Mouse (Mus musculus) heart, postnatal 36 days (tissue): ENCODE results near the gene Kcnq2. TPM values are rescaled to one million over a fixed set of nuclear protein-coding genes. Genes with fewer than 3 reads are reported as not detected.

Experiments
- DNase-seq, 2 experiments: peaks; one replicate each; pipeline ENCODE4 v3.0.0; 2021 to 2022
- intact Hi-C: fragments of 180-260 bp; cut with DNase I; formaldehyde crosslinking; loops from one replicate; pipeline ENCODE4 v1.15.1; 2025
- total RNA-seq, 2 experiments: library from RNA; stranded (reverse); gene quantifications; 2 replicates each; pipeline ENCODE4 v1.2.3; 2021

The Kcnq2 gene
- total RNA-seq, 2 experiments from 2014 or later = not detected

DNA sequence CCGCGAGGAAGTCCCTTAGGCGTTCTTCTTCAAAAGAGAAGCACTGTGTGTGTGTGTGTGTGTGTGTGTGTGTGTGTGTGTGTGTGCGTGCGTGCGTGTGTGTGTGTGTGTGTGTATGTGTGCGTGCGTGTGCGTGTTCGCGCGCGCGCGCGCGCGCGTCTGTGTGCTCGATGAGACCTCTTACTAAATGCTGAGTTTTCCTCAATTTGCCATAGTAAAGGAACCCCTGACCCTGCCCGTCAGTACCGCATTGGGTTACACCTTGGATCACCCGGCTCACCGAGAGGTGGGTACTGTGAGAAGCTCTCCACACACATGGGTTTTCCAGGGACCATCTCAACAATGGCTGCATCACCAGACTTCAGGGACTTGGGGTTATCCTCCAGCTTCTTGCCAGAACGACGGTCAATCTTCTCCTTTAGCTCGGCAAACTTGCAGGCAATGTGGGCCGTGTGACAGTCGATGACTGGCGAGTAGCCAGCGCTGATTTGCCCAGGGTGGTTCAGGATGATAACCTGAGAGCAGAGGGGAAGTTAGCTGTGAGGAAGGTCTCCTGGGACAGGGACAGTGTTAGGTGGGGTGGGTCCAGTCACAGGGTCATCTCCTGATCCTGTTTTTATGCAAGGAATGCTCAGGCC, 13.3 kb upstream of the Kcnq2 start:
- DNase-seq = no peak
- intact Hi-C loops = no loop called here

DNA sequence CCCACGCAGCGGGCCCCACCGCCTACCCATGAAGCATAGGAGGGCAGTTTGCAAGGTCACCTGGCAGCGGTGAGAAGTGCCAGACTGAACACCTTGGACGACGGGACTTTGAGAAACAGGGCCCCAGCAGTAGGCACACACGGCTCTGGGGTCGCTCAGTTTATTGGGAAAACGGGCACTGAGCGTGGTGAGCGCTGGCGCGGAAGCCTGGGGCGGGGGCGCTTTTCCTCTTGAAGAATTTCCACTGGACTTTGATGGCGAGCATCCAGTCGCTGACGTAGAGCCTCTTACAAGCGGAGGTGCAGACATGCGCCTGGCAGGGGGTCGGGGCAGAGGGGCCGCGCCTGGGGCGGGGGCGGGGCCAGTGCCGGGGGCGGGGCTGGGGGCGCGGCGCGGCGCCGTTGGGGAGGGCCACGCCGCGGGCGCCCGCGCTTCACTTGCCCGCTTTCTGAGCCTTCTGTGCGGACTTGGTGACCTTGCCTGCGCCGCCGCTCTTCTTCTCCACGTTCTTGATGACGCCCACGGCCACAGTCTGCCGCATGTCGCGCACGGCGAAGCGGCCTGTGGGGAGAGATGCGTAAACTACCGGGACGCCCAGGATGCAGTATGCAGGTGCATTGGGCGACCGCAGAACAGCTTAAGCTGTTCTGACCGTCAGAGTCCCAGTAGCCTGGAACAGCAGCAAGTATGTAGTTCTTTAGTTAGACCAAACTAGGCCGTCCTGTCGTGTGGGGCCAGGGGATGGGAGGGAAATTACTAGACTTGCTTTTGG, 12.6 kb upstream of the Kcnq2 start:
- DNase-seq = peak in 1 of 2 experiments; percentile 37
- intact Hi-C loops = no loop called here

DNA sequence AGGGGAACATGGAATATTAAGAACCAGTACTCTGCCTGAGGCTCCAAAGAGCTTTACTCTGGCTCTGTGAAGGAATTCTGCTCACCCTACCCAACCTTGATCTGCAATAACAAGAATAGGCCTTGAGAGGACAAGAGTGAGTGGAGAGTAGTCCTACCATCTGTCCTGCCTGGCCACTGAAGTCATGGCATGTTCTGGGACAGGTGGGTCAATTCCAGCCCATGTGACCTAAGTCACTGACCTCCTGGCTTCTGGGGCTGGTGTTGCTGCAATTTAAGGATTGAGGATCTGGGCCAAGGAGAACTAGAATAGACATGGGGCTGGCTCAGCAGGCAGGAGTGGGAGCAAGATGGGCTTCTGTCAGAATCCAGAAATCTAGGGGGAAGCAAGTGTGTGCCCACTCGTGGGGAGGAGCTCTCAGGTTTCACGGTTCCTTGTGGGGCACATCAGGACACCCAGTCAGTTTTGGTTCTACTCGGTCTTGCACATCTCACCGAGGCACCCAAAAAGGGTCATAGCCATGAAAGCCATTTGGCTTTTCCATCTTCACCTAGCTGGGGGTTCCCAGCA, 12.0 kb upstream of the Kcnq2 start:
- DNase-seq = no peak
- intact Hi-C loops = no loop called here

DNA sequence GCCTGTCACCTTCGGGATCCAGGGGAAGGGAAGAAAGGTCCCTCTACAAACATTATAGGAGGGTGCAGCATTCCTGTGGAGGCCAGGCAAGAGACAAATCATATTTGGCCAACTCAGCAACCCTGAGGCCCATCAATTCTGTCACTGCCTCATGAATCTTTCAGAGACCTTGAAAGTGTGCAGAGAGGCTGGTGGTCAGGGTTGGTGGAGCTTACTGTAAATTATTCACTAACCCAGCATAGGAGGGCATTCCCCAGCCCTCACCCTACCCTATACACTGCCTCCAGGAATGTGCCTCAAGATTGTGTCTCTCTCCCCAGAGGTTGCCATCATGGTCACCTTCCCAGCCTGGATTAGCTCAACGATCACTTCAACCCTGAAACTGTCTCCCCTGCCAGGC, 9.6 kb upstream of the Kcnq2 start:
- no peak for DNase-seq
- intact Hi-C loops = no loop called here

DNA sequence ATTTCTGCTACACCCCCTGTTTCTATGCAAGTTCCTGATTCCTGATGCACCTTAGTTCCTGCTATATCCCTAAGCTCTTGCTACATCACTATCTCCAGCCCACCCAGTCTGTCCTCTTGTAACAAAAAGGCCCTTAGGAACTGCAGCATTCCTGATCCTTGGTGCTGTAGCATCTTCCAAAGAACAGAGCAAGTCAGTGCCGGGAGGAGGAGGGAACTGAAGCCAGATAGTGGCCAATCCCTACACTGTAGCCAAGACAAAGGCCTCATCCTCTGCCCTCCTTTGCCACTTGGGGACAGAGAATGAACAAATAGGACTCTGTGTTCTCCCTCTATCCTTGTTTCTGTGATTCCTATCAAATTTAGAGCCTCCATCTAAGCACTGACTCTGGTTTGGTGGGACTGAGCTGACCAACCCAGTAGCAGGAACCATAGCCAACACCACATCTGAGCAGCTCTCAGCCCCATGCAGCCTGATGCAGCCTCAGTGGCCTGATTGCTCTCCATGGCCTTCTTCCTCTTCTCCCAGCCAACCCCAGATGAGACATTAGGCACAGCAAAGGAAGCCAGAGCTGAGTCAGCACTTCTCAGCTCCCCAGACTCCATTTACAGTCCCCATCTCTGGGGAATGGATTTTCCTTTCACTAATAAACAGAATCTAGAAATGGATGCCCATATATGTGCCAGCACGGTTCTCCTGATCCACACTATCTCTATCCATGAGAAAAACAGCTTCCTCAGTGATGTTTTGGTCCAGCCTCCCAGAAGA, 8.6 kb upstream of the Kcnq2 start:
- DNase-seq = no peak
- intact Hi-C loops = no loop called here

DNA sequence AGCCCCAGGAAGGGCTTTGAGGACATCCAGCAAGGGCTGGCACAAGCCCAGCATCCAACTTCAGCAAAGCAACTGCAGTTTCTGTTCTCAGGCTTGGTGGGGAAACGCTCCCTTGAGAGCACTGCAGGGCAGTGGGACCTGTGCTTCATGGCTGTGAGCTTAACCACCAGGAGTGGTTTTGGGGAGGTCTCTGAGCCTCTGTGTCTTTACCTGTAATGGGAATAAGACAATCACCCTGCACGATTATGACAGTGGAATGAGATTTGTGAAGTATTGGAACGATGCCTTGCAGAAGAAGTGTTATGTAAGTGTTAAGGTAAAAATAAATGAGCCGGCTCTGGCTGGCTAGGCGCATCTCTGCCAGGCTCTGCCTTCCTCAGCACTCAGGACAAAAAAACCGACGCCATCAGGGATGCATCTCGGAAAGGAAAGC, 7.6 kb upstream of the Kcnq2 start:
- no peak for DNase-seq
- intact Hi-C loops = no loop called here

DNA sequence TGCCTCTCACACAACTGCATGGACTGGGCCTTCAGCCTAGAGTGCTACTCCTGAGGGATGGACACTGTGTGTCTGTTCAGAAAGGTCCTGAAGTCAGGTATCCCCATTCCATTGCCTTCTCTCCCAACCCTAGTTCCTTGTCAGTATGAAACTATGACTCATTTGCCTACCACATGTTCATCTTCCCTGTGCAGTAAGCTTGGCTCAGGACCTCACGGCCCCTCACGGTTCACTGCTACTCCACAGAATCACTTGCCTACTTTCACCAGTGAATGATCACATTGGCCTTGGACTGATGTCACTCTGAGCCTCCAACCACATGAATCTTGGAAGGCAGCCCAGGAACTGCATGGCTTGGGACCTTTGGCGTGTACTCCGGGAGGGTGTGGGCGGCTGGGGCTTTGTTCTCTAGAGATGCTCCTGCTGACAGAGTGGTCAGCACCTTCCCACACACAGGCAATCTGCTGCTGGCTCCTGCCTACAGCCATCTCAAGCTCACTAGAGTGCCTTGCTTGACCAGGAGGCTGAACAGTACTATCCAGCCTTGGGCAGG, 4.6 kb upstream of the Kcnq2 start:
- intact Hi-C loops = no loop called here
- no peak for DNase-seq

DNA sequence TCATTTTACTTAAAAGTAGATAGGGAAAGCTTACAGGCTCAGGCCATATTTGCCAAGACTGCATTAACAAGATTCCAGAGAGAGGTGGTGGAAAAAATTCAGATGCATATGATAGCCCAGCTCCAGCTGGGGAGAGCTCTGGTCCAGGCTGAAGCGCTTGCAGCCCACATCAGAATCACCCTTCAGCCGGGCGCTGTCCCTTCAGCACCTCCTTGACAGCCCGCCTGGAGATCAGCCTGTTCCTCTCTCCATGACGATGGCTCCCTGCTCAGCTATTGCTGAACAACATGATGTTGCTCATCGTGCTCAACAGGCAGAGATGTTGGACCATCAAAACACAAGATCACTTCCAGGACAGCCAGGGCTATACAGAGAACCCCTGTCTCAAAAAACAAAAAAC, 1.8 kb upstream of the Kcnq2 start:
- intact Hi-C loops = no loop called here
- DNase-seq = no peak

DNA sequence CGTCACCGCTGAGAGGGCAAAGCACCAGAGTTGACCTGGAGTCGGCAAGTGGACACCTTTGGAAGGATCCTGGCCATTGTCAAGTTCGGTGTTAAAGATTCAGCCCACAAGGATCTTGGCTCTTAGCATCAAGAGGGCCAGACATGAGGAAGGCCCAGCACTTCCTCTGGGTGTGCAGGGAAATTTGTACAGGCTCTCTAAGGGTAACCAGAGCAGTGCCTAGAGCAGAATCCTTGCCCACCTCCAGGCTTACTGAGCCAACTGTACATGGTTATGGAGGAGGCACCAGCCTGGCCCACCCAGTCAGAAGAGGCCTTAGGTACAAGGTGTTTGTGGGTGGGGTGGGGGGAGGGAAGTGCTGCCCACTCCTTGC, 332 bp upstream of the Kcnq2 start:
- intact Hi-C loops = no loop called here
- DNase-seq = no peak

DNA sequence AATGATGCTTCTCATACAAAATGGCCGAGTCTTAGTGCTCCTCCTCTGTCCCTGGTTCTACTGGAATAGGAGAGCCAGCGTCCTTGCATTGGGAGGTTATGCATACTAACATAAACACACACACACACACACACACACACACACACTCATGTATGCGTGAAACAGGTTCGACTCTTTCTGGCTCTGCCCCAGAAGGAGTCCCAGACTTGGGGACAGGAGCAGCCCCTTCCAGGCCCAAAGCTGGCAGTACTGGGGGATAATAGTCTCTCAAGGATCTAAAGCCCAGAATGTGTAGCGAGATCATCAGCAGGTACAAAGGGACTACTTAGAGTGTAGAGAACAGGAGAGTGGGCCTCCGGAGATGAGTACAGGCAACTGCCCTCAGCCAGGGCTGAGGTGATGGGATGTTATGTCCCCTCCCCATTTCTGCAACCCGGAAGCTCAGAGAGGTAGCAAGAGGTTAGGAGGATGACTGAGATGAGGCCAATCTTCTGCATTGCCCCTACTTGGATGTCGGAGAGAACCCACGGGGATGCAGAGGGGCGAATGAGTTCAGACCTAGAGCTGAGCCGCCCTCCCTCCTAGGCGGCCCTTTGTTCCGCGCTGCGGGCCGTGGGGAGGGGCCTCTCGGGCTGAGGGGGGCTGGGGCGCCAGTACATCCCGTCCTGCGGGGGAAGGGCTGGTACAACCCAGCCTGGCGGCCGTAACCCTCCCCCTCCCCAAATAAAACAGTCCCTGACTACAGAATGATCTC, 1.1 kb downstream of the Kcnq2 start:
- intact Hi-C loops = no loop called here
- DNase-seq = no peak

DNA sequence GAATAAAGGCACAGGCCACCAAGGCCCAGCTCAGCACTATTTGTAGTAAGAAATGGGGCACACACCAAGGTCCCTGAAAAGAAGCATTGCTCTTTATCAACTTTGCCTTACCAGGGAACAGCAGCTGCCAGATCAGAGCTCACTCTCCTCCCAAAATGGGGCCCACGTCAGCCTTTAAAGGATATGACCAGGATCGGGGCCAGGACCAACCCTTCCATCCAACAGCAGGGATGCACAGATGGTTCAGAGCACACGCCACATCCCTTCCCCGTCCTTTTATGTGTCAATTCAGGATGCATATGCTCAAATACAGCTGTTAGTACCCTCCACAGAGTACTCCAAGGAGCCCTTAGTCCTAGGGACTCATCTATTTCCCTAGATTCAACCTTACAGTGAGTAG, 4.9 kb downstream of the Kcnq2 start:
- intact Hi-C loops = no loop called here

DNA sequence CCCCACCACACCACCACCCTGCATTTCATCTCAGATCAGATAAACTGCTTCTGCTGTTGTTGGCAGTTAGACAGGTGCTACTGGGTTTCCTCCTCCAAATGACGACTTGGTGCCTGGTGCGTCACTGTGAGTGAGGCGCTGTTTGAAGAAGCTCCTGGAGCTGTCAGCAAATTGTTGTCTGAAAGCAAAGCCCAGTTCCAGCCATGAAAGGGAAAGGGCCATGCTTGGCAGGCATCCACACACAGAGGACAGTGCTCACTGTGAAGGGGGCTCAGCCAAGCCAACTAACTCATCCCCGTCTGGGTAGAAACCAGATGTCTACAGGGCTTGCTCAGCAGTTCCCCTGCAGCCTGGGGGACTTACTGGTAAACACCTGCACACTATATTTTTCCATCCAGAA, 6.1 kb downstream of the Kcnq2 start:
- intact Hi-C loops = no loop called here
- DNase-seq = no peak

More for the DNA sequence above, 4.9 kb downstream of the Kcnq2 start:
- no peak for DNase-seq

DNA sequence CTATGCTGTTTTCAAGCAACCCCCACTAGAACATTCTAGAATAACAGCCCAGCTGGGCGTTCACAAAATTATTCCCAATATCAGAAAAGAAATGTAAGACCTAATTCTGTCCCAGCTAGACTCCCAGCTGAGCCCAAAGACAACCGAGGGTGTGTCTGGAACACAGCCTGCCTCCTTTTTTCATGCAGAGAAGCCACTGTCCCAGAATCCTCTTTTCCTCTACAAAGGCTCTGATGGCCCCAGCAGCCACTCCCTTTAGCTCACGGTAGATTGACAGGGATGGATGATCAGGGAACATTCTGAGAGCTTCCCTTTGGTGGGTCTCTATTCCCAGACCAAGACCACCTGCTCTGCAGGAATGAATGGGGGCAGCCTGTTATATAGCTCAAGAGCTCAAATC, 7.3 kb downstream of the Kcnq2 start:
- intact Hi-C loops = no loop called here
- no peak for DNase-seq

DNA sequence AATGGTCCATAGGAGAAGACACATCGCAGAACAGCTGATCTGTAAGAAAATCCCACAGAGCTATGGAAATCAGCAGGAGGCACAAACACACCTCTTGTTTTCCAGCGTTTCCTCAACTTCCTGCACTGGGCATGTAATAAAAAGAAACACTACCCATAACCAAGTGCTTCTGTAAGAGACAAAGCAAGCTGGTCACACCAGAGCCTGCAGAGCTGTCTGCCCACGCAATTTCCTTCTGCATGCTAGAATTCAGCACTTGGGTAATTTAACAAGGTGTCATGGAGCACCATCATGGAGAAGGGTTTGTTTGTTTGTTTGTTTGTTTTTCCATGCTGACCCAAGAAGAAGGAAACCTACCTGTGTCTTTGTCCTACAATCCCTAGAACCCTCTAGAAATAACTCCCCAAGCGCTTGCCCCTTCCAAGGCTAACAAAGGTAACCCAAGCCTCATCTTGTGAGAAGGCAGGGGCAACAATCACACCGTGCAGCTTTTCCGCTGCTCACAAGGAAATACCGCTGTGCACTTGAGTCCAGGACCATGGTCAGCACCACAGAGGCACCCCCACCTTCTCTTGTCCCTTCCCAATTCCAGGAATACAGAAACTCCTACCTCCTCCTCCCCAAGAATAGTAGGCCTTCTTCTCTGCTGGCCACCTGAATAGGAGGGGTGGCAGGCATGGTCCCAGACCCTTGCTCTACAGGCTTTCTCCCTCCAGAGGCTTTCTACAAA, 9.2 kb downstream of the Kcnq2 start:
- intact Hi-C loops = no loop called here
- DNase-seq = no peak

DNA sequence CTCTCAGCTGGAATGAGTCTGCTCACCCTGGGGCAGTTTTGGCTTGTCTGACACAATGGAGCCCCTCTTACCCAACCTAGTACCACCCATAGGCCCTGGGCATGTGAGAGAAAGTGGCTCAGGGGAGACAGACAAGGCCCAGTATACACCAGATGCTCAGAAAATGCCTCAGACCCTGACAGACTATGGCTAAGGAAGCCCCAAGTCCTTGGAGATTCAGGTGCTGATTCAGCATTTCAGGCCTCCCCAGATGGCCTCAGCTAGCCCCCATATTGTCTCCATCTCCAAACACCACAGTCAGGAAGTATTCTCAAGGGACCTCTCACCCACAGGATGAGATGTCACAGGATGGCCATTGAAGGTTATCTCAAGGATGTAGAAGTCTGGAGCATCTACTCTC, 12.5 kb downstream of the Kcnq2 start:
- intact Hi-C loops = no loop called here
- DNase-seq = no peak

DNA sequence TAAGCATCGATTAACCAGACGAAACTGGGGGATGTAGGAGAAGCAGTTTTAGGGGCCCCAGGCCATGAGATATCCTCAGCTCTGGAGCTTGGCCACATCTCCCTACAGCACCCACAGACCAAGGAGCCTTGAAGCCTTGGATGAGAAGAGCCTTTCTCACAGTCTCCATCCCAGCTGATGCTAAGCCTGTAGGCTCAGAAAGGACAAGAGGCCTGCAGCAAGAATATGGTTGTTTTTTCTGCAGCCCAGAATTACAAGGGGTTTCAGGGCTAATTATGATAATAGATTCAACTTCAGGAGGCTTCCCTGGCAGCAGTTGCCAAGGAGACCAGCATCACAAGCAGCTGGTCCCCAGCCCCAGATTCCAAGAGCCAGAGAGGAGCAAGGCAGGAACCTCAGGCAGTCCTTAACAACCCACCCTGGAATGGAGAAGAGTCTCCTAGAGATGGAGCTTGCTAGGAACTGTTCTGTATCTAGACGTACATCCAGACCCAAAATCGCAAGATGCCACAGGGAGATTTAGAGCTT, 14.1 kb downstream of the Kcnq2 start:
- DNase-seq = no peak
- intact Hi-C loops = no loop called here

DNA sequence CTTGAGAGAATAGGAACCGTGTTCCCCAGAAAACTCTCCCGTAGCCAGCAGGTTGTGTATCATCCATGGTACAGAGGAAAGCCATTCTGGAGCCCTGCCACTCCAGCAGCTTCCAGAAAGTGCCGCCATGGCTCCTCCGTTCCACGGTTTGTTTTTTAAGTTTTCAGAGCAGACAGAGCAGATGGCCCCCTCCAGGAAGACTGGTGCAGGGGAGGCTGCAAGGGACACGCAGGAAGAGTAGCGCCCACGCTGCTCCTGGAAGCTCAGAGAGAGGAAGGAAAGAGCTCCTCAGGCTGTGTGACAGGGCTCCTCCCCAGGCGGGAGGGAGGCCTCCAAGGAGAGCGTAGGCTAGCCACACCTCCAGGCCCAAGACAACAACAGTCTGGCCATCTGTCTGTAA, 15.1 kb downstream of the Kcnq2 start:
- intact Hi-C loops = no loop called here

DNA sequence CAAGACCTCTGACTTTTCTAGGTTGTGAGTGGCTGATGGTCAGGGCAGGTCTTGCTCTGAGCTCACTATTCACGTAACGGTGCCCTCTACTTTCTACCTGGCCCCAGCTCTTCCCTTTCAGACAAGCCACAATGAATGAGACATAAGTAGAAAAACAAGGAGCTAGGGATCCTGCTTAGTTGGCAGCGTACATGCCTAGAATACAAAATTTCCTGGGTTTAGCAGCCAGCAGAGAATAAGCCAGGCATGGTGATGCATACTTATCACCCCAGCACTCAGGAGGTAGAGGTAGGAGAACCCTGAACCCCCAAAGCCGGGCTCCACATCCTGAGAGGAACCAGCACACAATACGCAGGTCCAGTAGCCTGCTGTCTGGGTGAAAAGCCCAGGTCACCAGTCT, 18.7 kb downstream of the Kcnq2 start:
- intact Hi-C loops = no loop called here
- no peak for DNase-seq

More for the DNA sequence above, 15.1 kb downstream of the Kcnq2 start:
- no peak for DNase-seq

DNA sequence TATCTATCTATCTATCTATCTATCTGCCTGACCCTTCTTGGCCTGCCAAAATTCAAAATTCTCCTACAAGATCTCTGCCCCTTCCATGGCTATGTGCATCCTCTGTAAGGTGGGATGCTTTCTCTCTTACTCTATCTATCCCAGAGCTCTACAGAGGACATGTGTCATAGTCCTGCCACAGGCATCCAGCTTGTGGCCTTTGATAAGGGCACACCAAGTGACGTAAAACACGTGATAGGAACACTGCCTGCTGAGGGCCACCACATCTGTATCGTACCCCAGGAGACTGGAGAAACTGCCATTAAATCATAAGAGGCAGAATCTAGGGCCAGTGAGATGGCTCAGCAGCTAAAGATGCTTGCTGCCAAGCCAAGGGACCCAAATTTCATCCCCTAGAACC, 19.7 kb downstream of the Kcnq2 start:
- intact Hi-C loops = no loop called here

More for the DNA sequence above, 19.7 kb downstream of the Kcnq2 start:
- no peak for DNase-seq
